Mouse (Mus musculus) heart, embryonic 10.5 days (tissue): ENCODE results near the gene Racgap1. TPM values are rescaled to one million over a fixed set of nuclear protein-coding genes. Genes with fewer than 3 reads are reported as not detected.

Experiments used
- DNase-seq: peaks from one replicate; pipeline ENCODE4 v3.0.0-alpha.2; 2017; ENCODE audit warnings: low spot score
- H3K27ac ChIP-seq: fragments of 300-500 bp; sonication (generic); 2 replicates; pipeline ENCODE4 v1.5.1; 2016; ENCODE audit warnings: mild to moderate bottlenecking
- H3K27me3 ChIP-seq: fragments of 300-500 bp; sonication (generic); 2 replicates; pipeline ENCODE4 v1.6.1; 2016; ENCODE audit warnings: mild to moderate bottlenecking; ENCODE audit not compliant: poor library complexity, insufficient read depth, severe bottlenecking
- H3K36me3 ChIP-seq: fragments of 300-500 bp; sonication (generic); 2 replicates; pipeline ENCODE4 v1.6.1; 2016; ENCODE audit warnings: mild to moderate bottlenecking, moderate library complexity
- H3K4me1 ChIP-seq: fragments of 300-500 bp; sonication (generic); 2 replicates; pipeline ENCODE4 v1.6.1; 2016; ENCODE audit warnings: mild to moderate bottlenecking
- H3K4me3 ChIP-seq: fragments of 300-500 bp; sonication (generic); 2 replicates; pipeline ENCODE4 v1.5.1; 2016; ENCODE audit warnings: mild to moderate bottlenecking, moderate library complexity
- H3K9me3 ChIP-seq: fragments of 300-500 bp; sonication (generic); 2 replicates; pipeline ENCODE4 v1.6.1; 2016; ENCODE audit warnings: mild to moderate bottlenecking, moderate library complexity
- WGBS: fragments of 180-500 bp; shearing (Covaris S2); methylation state at CpG from one replicate; pipeline ENCODE4 v1.1.7; 2016; 5-methylcytosine and 5-hydroxymethylcytosine counted together
- polyA plus RNA-seq: library from polyadenylated mRNA; unstranded; fragments of >200 nt; fragmentation: Nextera tagmentation; extraction: Ambion mirVana; gene quantifications from 2 replicates; pipeline ENCODE4 v1.2.1, GENCODE M21; 2016

Racgap1 gene
- polyA plus RNA-seq, 1 experiment from 2014 or later: 138 TPM

DNA sequence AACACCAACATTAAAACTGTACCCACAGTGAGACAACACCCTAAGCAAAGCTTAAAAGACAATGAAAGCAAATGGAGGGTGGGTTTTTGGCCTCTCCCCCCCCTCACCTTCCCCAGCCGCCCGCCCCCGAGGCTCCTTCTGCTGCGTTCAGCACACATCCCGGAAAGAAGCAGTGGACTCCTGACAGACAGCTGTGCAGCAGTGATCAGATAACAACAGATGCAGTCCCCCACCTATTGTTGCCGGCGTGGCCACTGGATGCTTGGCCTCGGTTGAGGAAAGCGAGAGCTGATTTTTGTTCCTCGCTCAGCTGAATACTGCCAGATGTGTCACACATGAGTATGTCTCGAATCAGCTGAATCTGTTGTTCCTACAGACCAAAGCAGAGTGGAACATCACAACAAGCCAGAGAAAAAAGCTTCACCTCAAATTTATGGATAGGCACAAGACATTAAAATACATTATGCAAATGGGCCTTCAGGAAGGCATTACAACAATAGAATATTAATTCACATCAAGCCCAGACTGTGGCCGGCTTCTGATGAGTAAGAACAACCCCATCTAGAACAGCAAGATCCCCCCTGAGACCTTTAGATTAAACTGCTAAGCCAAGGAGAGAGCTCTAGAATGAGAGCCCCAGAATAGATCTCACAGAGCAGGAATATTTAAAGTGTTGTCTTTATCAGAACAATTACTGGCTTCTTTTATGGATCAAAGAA is 13.9 kb downstream of the Racgap1 start:
- DNase-seq: no peak
- H3K9me3 ChIP-seq: no peaks in the 10 kb centered on the region
- no peaks in the 10 kb centered on the region for H3K4me1 ChIP-seq
- H3K4me3 ChIP-seq: no peak overlapping the region
- H3K36me3 ChIP-seq: peaks cover 93% of the 10 kb centered on the region
- whole genome bisulfite sequencing: 86% methylated on average over 12 of the region's 12 CpGs
- no peak overlapping the region for H3K27ac ChIP-seq
- no peaks in the 10 kb centered on the region for H3K27me3 ChIP-seq

DNA sequence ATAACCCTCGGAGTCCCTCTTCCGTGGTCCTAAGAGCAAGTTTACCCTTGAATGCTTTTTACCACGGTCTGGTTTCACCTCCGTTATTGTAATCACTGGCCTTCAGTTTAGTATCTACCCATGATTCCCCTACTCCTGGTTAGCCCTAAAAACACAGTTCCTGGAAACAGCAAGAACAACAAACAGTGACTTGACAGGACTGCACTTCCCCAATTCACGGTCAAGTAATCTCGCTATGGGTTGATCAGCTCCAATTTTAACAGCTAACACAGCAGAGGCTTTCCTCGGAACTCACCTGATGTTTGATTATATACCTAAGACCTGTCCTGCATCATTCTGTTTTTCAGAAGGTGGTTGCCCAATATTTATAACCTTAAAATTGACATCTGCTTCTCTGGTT is 16.8 kb downstream of the Racgap1 start:
- no peaks in the 10 kb centered on the region for H3K27me3 ChIP-seq
- H3K4me3 ChIP-seq: no peak overlapping the region
- DNase-seq: no peak
- no peak overlapping the region for H3K27ac ChIP-seq
- no peaks in the 10 kb centered on the region for H3K4me1 ChIP-seq
- peaks cover 96% of the 10 kb centered on the region for H3K36me3 ChIP-seq
- H3K9me3 ChIP-seq: 0 out of 2 replicates have a peak, but pooled peaks cover 3% of the 10 kb centered on the region
- 92% methylated on average over 7 of the region's 7 CpGs for WGBS

DNA sequence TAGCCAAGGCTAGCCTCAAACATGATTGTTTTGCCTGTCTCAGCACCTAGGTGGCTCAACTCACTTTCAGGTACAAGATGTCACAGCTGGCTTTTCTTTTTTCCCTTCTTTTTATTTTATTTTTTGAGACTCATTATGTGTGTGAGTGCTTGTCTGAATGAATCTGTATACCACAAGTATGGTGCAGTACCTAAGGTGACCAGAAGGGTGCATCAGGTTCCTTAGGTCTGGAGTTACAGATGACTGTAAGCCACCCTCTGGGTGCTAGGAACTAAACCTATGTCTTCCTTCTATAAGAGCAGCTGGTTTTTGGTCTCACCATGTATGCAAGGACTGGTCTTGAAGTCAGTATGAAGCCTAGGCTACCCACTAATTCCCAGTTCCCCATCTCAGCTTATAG is 19.8 kb downstream of the Racgap1 start:
- DNase-seq: no peak
- Histone ChIP-seq H3K36me3 (peaks cover 94% of the 10 kb centered on the region), H3K4me3 (no peak overlapping the region), H3K9me3 (0 out of 2 replicates have a peak, but pooled peaks cover 3% of the 10 kb centered on the region), H3K27ac (no peak overlapping the region), H3K4me1 (no peaks in the 10 kb centered on the region), H3K27me3 (no peaks in the 10 kb centered on the region)

GRCm38 (mm10) chr15:99622063-99622462 is 29.4 kb downstream of the Racgap1 start:
- Histone ChIP-seq H3K4me1 (no peaks in the 10 kb centered on the region), H3K36me3 (peaks cover 73% of the 10 kb centered on the region), H3K9me3 (no peaks in the 10 kb centered on the region), H3K27me3 (no peaks in the 10 kb centered on the region), H3K4me3 (no peak overlapping the region), H3K27ac (no peak overlapping the region)
- WGBS: 91% methylated on average over 11 of the region's 11 CpGs
- DNase-seq: no peak

- WGBS: 85% methylated on average over 4 of the region's 4 CpGs
- Histone ChIP-seq H3K9me3 (no peaks in the 10 kb centered on the region), H3K27me3 (no peaks in the 10 kb centered on the region), H3K27ac (no peak overlapping the region), H3K36me3 (peaks cover 51% of the 10 kb centered on the region), H3K4me1 (peaks cover 9% of the 10 kb centered on the region), H3K4me3 (no peak overlapping the region)
- DNase-seq: no peak
Measured at GRCm38 (mm10) chr15:99619821-99620220, 31.6 kb downstream of the Racgap1 start.

DNA sequence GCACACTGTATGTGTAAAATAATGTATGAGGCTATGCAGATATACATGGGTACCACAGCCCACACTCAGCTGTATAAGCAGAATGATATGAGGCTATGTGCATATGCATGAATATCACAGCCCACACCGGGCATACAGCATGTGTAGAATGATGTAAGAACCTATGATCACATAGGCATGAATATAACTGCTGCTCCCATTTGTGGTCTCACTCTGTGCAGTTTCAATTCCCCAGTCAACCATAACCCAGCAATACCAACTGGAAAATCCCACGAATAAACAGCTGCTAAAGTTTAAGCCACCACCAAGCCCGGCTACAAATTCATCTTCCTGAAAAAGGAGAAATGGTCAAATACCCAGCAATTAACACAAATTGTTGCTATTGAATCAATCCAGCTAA is 32.9 kb downstream of the Racgap1 start:
- H3K27me3 ChIP-seq: peaks cover 9% of the 10 kb centered on the region
- no peak for DNase-seq
- H3K4me1 ChIP-seq: peaks cover 22% of the 10 kb centered on the region
- H3K27ac ChIP-seq: no peak overlapping the region
- peaks cover 39% of the 10 kb centered on the region for H3K36me3 ChIP-seq
- WGBS: 91% methylated on average over 3 of the region's 3 CpGs
- no peaks in the 10 kb centered on the region for H3K9me3 ChIP-seq
- H3K4me3 ChIP-seq: no peak overlapping the region

- Histone ChIP-seq H3K9me3 (no peaks in the 10 kb centered on the region), H3K27ac (no peak overlapping the region), H3K36me3 (peaks cover 8% of the 10 kb centered on the region; the same call in 1 of the 2 replicates), H3K4me1 (peaks cover 34% of the 10 kb centered on the region), H3K4me3 (no peak overlapping the region; the same call in 1 of the 2 replicates), H3K27me3 (peaks cover 28% of the 10 kb centered on the region)
- 47% methylated on average over 9 of the region's 9 CpGs for WGBS
- DNase-seq: no peak
Measured at GRCm38 (mm10) chr15:99615246-99615645, 36.2 kb downstream of the Racgap1 start.

DNA sequence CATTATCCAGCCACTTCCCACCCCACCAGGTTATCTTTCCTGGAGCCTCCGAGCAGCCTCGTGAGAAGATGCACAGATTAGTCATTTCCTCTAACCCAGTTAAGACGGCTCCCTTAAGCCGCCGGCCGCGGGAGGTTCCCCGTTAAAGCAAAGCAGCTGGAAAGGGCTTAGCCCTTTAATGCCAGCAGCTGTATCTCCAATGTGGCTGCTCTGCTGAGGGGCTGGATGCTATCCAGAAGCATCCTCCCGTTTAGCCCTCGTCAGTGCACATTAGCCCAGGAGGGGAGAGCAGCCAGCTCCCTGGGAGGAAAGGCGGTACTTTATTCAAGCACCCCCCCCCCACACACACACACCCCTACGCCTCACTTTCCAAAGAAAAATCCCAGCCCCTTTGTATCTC is 36.7 kb downstream of the Racgap1 start:
- Histone ChIP-seq H3K4me1 (peaks cover 34% of the 10 kb centered on the region), H3K4me3 (peak overlapping the region; percentile 0; the same call in 1 of the 2 replicates), H3K27ac (peak overlapping the region; percentile 36; the same call in 1 of the 2 replicates), H3K36me3 (peaks cover 6% of the 10 kb centered on the region; the same call in 1 of the 2 replicates), H3K27me3 (peaks cover 32% of the 10 kb centered on the region), H3K9me3 (no peaks in the 10 kb centered on the region)
- DNase-seq: no peak
- WGBS: 7% methylated on average over 12 of the region's 12 CpGs

DNA sequence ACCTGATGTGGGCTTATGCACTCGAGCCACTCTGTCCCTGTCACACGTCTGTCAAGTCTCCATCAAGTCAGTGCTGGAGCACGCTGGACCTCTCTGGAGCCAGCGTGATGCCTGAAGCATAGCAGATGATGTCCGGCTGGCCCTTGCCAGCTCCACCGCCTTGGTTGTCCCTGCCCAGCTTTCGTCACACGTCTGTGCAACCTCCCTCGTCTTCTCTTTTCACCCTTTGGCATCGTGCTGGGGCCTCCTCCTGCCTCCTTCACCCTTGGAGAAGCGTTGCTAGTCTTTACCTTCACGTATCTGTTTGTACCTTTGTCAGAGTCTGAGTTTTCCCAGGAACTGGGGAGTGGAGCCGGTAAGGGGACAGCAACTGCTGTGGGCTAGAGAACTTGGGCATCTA is 37.2 kb downstream of the Racgap1 start:
- peaks cover 33% of the 10 kb centered on the region for H3K27me3 ChIP-seq
- DNase-seq: no peak
- 53% methylated on average over 13 of the region's 13 CpGs for WGBS
- H3K36me3 ChIP-seq: 0 out of 2 replicates have a peak, but pooled peaks cover under 1% of the 10 kb centered on the region
- no peaks in the 10 kb centered on the region for H3K9me3 ChIP-seq
- peak overlapping the region; percentile 0; the same call in 1 of the 2 replicates for H3K4me3 ChIP-seq
- H3K4me1 ChIP-seq: peaks cover 34% of the 10 kb centered on the region
- H3K27ac ChIP-seq: peak overlapping the region; percentile 36; the same call in 1 of the 2 replicates

DNA sequence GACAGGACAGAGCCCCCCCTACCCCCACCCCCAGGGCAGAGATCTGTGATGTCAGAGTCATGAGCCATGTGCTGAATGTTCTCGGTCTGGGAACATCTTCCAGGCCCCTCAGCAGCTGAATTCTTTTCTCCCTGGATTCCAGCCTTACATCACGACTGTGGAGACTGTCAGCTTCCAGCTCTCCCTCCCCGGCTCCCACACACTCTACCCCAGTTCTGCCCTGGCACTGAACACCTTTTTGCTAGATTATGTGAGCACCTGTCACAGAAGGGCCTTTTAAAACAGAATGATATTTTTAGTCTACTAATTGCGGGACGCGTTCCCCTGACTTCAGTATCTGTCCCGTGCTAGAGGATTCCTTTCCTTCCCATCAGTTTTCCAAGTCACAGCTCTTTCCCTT is 39.9 kb downstream of the Racgap1 start:
- no peaks in the 10 kb centered on the region for H3K9me3 ChIP-seq
- DNase-seq: no peak
- peaks cover 55% of the 10 kb centered on the region for H3K27me3 ChIP-seq
- no peak overlapping the region for H3K4me3 ChIP-seq
- H3K4me1 ChIP-seq: peaks cover 57% of the 10 kb centered on the region
- no peaks in the 10 kb centered on the region for H3K36me3 ChIP-seq
- peak overlapping the region; percentile 42; the same call in 1 of the 2 replicates for H3K27ac ChIP-seq
- 35% methylated on average over 7 of the region's 7 CpGs for WGBS

DNA sequence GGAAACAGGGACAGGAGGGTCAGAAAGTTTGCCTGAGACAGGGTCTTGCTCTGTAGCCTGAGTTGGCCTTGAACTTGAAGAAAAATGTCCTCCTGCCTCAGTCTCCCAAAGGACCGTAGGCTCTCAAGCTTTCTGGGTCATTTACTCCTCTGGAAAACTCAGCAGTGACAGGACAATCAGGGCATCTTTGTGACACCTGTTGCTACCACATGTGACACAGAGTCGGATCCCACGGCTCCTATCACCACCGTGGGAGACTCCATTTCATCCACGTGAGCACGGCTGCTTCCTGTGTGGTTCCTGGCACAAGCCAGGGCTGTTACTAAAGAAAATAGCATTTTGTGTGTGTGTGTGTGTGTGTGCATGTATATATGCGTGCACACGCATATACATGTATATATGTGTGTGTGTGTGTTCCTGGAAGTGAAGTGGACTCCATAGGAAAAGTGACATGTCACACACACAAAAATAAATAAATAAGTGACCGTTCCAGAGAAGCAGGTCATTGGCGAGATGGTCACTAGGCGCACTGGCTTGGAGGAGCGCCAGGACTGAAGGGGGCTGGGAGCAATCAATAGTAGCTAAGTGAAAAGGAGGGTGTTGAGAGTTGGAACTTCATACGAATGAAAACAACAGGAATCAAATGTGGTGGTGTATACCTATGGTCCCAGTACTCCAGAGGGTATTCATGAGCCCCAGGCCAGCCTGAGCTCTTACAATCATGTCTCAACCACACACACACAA is 42.9 kb downstream of the Racgap1 start:
- no peak overlapping the region for H3K27ac ChIP-seq
- H3K36me3 ChIP-seq: no peaks in the 10 kb centered on the region
- H3K4me1 ChIP-seq: peaks cover 48% of the 10 kb centered on the region
- WGBS: 82% methylated on average over 13 of the region's 13 CpGs
- H3K27me3 ChIP-seq: peaks cover 71% of the 10 kb centered on the region
- DNase-seq: no peak
- H3K4me3 ChIP-seq: no peak overlapping the region
- no peaks in the 10 kb centered on the region for H3K9me3 ChIP-seq

DNA sequence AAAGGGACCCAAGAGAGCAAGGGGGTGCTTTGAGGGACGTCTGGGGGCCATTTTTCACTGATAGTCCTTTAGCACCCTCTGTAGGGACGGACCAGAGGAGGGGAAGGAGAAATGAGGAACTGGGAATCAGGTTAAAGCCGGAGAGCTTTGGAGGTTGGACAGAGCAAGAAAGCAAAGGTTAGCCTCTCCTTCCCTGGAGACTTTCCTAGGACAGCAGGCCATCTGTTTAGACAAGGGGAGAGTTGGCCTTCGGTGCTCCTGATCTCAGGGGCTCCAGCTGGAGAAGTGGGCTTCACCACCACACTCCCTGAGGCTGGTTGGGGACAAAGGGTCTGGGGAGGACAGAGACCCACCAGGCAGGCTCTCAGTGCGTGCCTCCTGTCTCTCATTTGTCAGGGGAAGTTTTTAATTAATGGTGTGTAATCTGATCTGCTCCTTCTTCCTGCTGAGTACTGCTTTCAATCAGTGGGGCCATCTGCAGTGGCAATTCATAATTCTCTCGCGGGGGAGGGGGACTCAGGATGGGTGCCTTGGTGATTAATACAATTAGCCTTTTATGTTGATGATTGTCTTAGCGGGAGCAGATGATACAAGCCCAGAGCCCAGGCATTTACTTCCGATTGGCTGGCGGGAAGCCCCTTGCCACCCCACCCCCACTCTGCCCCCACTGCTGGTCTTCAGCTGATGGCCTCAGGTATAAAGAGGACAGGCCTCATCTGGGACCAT is 43.9 kb downstream of the Racgap1 start:
- DNase-seq: no peak
- H3K4me1 ChIP-seq: peaks cover 58% of the 10 kb centered on the region

DNA sequence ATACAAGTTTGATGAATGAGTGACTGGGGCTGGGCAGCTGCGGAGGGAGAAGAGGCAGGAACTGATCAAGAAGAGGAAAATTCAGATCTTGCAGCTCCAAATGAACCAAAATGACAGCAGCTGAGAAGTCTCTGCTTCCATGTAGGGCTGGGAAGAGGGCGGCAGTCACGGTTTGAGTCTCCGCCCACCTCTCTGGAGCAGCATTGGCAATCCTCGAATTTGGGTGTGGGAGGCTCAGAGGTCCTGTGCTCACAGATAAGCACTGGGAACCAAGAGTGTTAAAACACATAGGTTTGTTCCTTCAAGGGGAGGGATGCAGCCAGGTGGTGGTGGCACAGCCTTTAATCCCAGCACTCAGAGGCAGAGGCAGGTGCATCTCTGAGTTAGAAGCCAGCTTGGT is 44.9 kb downstream of the Racgap1 start:
- Histone ChIP-seq H3K4me3 (no peak overlapping the region), H3K4me1 (peaks cover 64% of the 10 kb centered on the region), H3K27me3 (peaks cover 71% of the 10 kb centered on the region), H3K36me3 (no peaks in the 10 kb centered on the region), H3K27ac (no peak overlapping the region), H3K9me3 (no peaks in the 10 kb centered on the region)
- WGBS: 28% methylated on average over 5 of the region's 5 CpGs
- DNase-seq: no peak

More for the DNA sequence above, 43.9 kb downstream of the Racgap1 start:
- Histone ChIP-seq H3K27me3 (peaks cover 74% of the 10 kb centered on the region), H3K9me3 (no peaks in the 10 kb centered on the region), H3K4me3 (no peak overlapping the region), H3K36me3 (no peaks in the 10 kb centered on the region), H3K27ac (peak overlapping the region; percentile 10; the same call in 1 of the 2 replicates)
- 28% methylated on average over 10 of the region's 10 CpGs for WGBS
